Mouse (Mus musculus): Measurements from ENCODE around the gene Coq9. TPM values are rescaled to one million over a fixed set of nuclear protein-coding genes. Genes with fewer than 3 reads are reported as not detected.

Coq9 gene
- polyA plus RNA-seq, 1 experiment: 378 TPM

GRCm38 (mm10) chr8:94901031-94901430 is 62.9 kb downstream of the Coq9 start:
- WGBS: 48% methylated on average over 5 of the region's 5 CpGs
- TF ChIP-seq CTCF (conservative IDR thresholded peaks at IDR 0.05; ENCODE audit: insufficient read depth, insufficient read length, low read depth, low read length) (no peak), POLR2A (IDR thresholded peaks at IDR 0.05; ENCODE audit: low read depth, low read length) (no peak)
- no peak overlapping the region for H3K4me3 ChIP-seq (ENCODE audit: insufficient read depth, low read depth, low read length)
- 0 out of 2 replicates have a peak overlapping the region, but pooled peaks have one; percentile 33 for H3K27ac ChIP-seq (ENCODE audit: insufficient read depth, low read depth, low read length)
- no peak for DNase-seq
- H3K36me3 ChIP-seq (ENCODE audit: control insufficient read depth, insufficient read depth, low read length): no peaks in the 10 kb centered on the region
- no peaks in the 10 kb centered on the region for H3K27me3 ChIP-seq (replicated peaks; ENCODE audit: control insufficient read depth, insufficient read depth, low read length)
- peaks cover 14% of the 10 kb centered on the region for H3K4me1 ChIP-seq (ENCODE audit: control insufficient read depth, insufficient read depth, low read length)

DNA sequence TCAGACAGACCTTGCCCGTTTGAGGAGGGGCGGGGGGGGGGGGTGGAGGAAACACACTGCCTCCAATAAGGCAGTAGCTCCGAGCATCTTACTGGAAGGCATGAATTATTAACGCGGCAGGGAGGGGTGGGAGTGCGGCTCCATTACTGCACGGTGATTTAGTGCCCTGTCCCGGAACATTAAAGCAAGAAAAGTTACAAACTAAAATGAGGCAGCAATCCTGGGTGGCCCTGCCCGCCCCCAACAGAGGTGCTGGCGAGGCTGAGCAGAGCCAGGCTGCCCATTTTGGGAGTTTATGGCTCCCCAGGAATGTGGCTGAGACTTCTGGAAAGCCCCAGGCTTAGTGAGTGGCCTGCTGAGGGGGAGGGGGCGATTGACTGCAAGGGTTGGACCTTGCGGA is 65.6 kb downstream of the Coq9 start:
- Histone ChIP-seq H3K27me3 (replicated peaks; ENCODE audit: control insufficient read depth, insufficient read depth, low read length) (no peaks in the 10 kb centered on the region), H3K4me3 (ENCODE audit: insufficient read depth, low read depth, low read length) (no peak overlapping the region), H3K36me3 (ENCODE audit: control insufficient read depth, insufficient read depth, low read length) (no peaks in the 10 kb centered on the region), H3K27ac (ENCODE audit: insufficient read depth, low read depth, low read length) (no peak overlapping the region), H3K4me1 (ENCODE audit: control insufficient read depth, insufficient read depth, low read length) (peaks cover 21% of the 10 kb centered on the region)
- peak; percentile 50 for DNase-seq
- no peak for TF ChIP-seq POLR2A (IDR thresholded peaks at IDR 0.05; ENCODE audit: low read depth, low read length)
- TF ChIP-seq CTCF (conservative IDR thresholded peaks at IDR 0.05; ENCODE audit: insufficient read depth, insufficient read length, low read depth, low read length): no peak
- WGBS: 27% methylated on average over 12 of the region's 12 CpGs

Other genes with a start within 250 kb of the Coq9 start
- 11.5 TPM in 2 replicates for gene Rspry1, start 236.4 kb upstream of the Coq9 start, polyA plus RNA-seq (2012; rRNA removed)
- gene Fam192a, start 236.3 kb upstream of the Coq9 start, polyA plus RNA-seq (2012; rRNA removed): 18.2 and 20.9 TPM in 2 replicates
- 76.2 and 77.2 TPM in 2 replicates for gene Arl2bp, start 171.7 kb upstream of the Coq9 start, polyA plus RNA-seq (2012; rRNA removed)
- 160 and 166 TPM in 2 replicates for gene Pllp, start 142.0 kb upstream of the Coq9 start, polyA plus RNA-seq (2012; rRNA removed)
- 0.87 and 3.7 TPM in 2 replicates for gene Ccl22, start 92.7 kb upstream of the Coq9 start, polyA plus RNA-seq (2012; rRNA removed)
- gene Cx3cl1, start 66.3 kb upstream of the Coq9 start, polyA plus RNA-seq (2012; rRNA removed): 148 and 169 TPM in 2 replicates
- 0.64 and 1.0 TPM in 2 replicates for gene Ccl17, start 27.9 kb upstream of the Coq9 start, polyA plus RNA-seq (2012; rRNA removed)
- gene Ciapin1, start within 50 bp of the Coq9 start, polyA plus RNA-seq (2012; rRNA removed): 55.8 and 71.2 TPM in 2 replicates
- gene Polr2c, start 19.1 kb downstream of the Coq9 start, polyA plus RNA-seq (2012; rRNA removed): 107 and 112 TPM in 2 replicates
- gene Dok4, start 38.0 kb downstream of the Coq9 start, polyA plus RNA-seq (2012; rRNA removed): 20.2 and 21.7 TPM in 2 replicates
- 5.7 and 6.8 TPM in 2 replicates for gene Ccdc102a, start 79.8 kb downstream of the Coq9 start, polyA plus RNA-seq (2012; rRNA removed)
- gene Adgrg5, start 85.4 kb downstream of the Coq9 start, polyA plus RNA-seq (2012; rRNA removed): 0.56 and 2.6 TPM in 2 replicates
- gene Adgrg1, start 136.4 kb downstream of the Coq9 start, polyA plus RNA-seq (2012; rRNA removed): 342 and 447 TPM in 2 replicates
- gene Adgrg3, start 179.4 kb downstream of the Coq9 start, polyA plus RNA-seq (2012; rRNA removed): 9.9 and 12.7 TPM in 2 replicates
- 0.05 and 0.10 TPM in 2 replicates for gene Drc7, start 216.8 kb downstream of the Coq9 start, polyA plus RNA-seq (2012; rRNA removed)
- gene Katnb1, start 242.9 kb downstream of the Coq9 start, polyA plus RNA-seq (2012; rRNA removed): 22.2 and 23.7 TPM in 2 replicates